In genomic region chr4:59214695-59215094, GRCm38 (mm10) we compare ENCODE assay signal across 27 mouse cellular contexts. TPM values are rescaled to one million over a fixed set of nuclear protein-coding genes. Genes with fewer than 3 reads are reported as not detected.
A peak's percentile ranks its signal among the peaks of the same experiment; 100 is the strongest.
DNase-seq lines count a peak whose midpoint lies in the region; ATAC-seq and TF ChIP-seq lines count a peak whose summit lies in the region.
"Had no signal": no experiment of that assay in that cellular context is flagged by ENCODE, and none has a peak within 500 bp of the region (broad histone marks: within the 10 kb centered on the region; RNA-seq: fewer than 3 reads in every experiment).

No protein-coding gene starts in this region.

- 47% methylated on average over 5 of the region's 5 CpGs for WGBS in liver, embryonic 13.5 days (ENCODE audit: insufficient replicate concordance)
- WGBS in limb, embryonic 10.5 days: 97% methylated on average over 5 of the region's 5 CpGs
- 89% methylated on average over 5 of the region's 5 CpGs for WGBS in heart, embryonic 10.5 days

- no peak overlapping the region for H3K4me2 ChIP-seq in liver, embryonic 13.5 days
- H3K4me2 ChIP-seq: forebrain, embryonic 13.5 days; heart, embryonic 13.5 days; kidney, embryonic 15.5 days; neural tube, embryonic 13.5 days; stomach, embryonic 15.5 days had no signal

- H3K36me3 ChIP-seq in MEL (ENCODE audit: control insufficient read depth in 1 of 2, insufficient read depth in 2 of 2, low read length in 2 of 2): peaks cover 31 to 37% of the 10 kb centered on the region in 2 experiments
- peaks cover 71% of the 10 kb centered on the region for H3K36me3 ChIP-seq in liver, embryonic 13.5 days
- peaks cover 60% of the 10 kb centered on the region for H3K36me3 ChIP-seq in limb, embryonic 10.5 days
- peaks cover 54% of the 10 kb centered on the region for H3K36me3 ChIP-seq in heart, embryonic 10.5 days

- DNase-seq in CD4-positive helper T cell, adult 2 months (ENCODE audit: low read depth, low spot score): peak; percentile 56
- peak; percentile 62 for DNase-seq in MEL (ENCODE audit: low read depth, low spot score)
- no peak for DNase-seq in liver, embryonic 13.5 days
- DNase-seq in limb, embryonic 10.5 days (ENCODE audit: low spot score): no peak
- DNase-seq in left cerebral cortex, postnatal 36 days (ENCODE audit: low spot score in 2 of 2): no peak
- no peak for DNase-seq in heart, embryonic 10.5 days (ENCODE audit: low spot score)
- DNase-seq: adrenal gland, adult 8-10 months; B cell, adult 2 months; cerebellum, adult 18-20 months; cerebellum, postnatal 25 days; gastrocnemius, postnatal 10 days; heart, adult 18-20 months; heart, postnatal 14 days; kidney, adult 11 months; layer of hippocampus, adult 9-11 months; midbrain, embryonic 14.5 days; retina, postnatal 1 day; right cerebral cortex, postnatal 25 days; thymus, postnatal 25 days had no signal

- intact Hi-C loops in left cerebral cortex, postnatal 36 days (cut with DNase I): no loop called here

- peak overlapping the region; percentile 48 for H3K27ac ChIP-seq in MEL (ENCODE audit: control insufficient read depth, low read depth, low read length)
- peak overlapping the region; percentile 71 for H3K27ac ChIP-seq in liver, embryonic 13.5 days
- H3K27ac ChIP-seq in limb, embryonic 10.5 days: no peak overlapping the region
- H3K27ac ChIP-seq in heart, embryonic 10.5 days: no peak overlapping the region
- H3K27ac ChIP-seq: forebrain, embryonic 13.5 days; heart, embryonic 13.5 days; hindbrain, postnatal 0 days; kidney, embryonic 15.5 days; neural tube, embryonic 13.5 days; stomach, embryonic 15.5 days had no signal

- peak; percentile 75 to 82 for TF ChIP-seq EP300 in MEL (IDR thresholded peaks at IDR 0.05; ENCODE audit: low read depth in 1 of 2, low read length in 2 of 2)

- no peak for TF ChIP-seq CTCF in MEL (IDR thresholded peaks at IDR 0.05 in 2 of 3, conservative IDR thresholded peaks at IDR 0.05 in 1 of 3; ENCODE audit: control insufficient read depth in 1 of 3, insufficient read depth in 1 of 3, low read depth in 2 of 3, low read length in 3 of 3, poor library complexity in 1 of 3, severe bottlenecking in 1 of 3)

- H3K9ac ChIP-seq in MEL (ENCODE audit: control insufficient read depth, low read depth, low read length, poor library complexity, severe bottlenecking): no peak overlapping the region
- H3K9ac ChIP-seq in liver, embryonic 13.5 days: no peak overlapping the region
- H3K9ac ChIP-seq: forebrain, embryonic 13.5 days; heart, embryonic 13.5 days; kidney, embryonic 15.5 days; neural tube, embryonic 13.5 days; stomach, embryonic 15.5 days had no signal

- ATAC-seq in liver, embryonic 13.5 days (ENCODE audit: low read depth): no peak
- 0 out of 2 replicates have a peak, but pooled peaks have one; percentile 27 for ATAC-seq in monocyte, adult 5-6 weeks (replicated peaks; ENCODE audit: insufficient number of reproducible peaks, low FRiP score, low TSS enrichment, poor library complexity, severe bottlenecking)
- ATAC-seq: forebrain, embryonic 13.5 days; hindbrain, postnatal 0 days; Patski had no signal

- no peaks in the 10 kb centered on the region for H3K9me3 ChIP-seq in MEL (replicated peaks; ENCODE audit: insufficient read depth, low read length)
- no peaks in the 10 kb centered on the region for H3K9me3 ChIP-seq in liver, embryonic 13.5 days (replicated peaks)
- H3K9me3 ChIP-seq in limb, embryonic 10.5 days (replicated peaks): no peaks in the 10 kb centered on the region
- H3K9me3 ChIP-seq in heart, embryonic 10.5 days: no peaks in the 10 kb centered on the region
- H3K9me3 ChIP-seq: forebrain, embryonic 13.5 days; heart, embryonic 13.5 days; kidney, embryonic 15.5 days; neural tube, embryonic 13.5 days; stomach, embryonic 15.5 days had no signal

- no peaks in the 10 kb centered on the region for H3K27me3 ChIP-seq in MEL (ENCODE audit: control insufficient read depth in 1 of 2, insufficient read depth in 2 of 2, low read length in 2 of 2)
- H3K27me3 ChIP-seq in liver, embryonic 13.5 days: no peaks in the 10 kb centered on the region
- H3K27me3 ChIP-seq in limb, embryonic 10.5 days (ENCODE audit: low read depth, poor library complexity, severe bottlenecking): no peaks in the 10 kb centered on the region
- no peaks in the 10 kb centered on the region for H3K27me3 ChIP-seq in heart, embryonic 10.5 days (ENCODE audit: insufficient read depth, poor library complexity, severe bottlenecking)
- H3K27me3 ChIP-seq: forebrain, embryonic 13.5 days; heart, embryonic 13.5 days; kidney, embryonic 15.5 days; neural tube, embryonic 13.5 days; Patski; stomach, embryonic 15.5 days had no signal

- TF ChIP-seq RAD21 in MEL (IDR thresholded peaks at IDR 0.05; ENCODE audit: low read depth, low read length): no peak

- no peak overlapping the region for H3K4me3 ChIP-seq in MEL (ENCODE audit: control insufficient read depth in 1 of 2, insufficient read depth in 1 of 2, low read depth in 2 of 2, low read length in 2 of 2)
- no peak overlapping the region for H3K4me3 ChIP-seq in liver, embryonic 13.5 days (replicated peaks)
- no peak overlapping the region for H3K4me3 ChIP-seq in limb, embryonic 10.5 days
- H3K4me3 ChIP-seq in heart, embryonic 10.5 days: no peak overlapping the region
- H3K4me3 ChIP-seq: forebrain, embryonic 13.5 days; heart, embryonic 13.5 days; kidney, embryonic 15.5 days; neural tube, embryonic 13.5 days; stomach, embryonic 15.5 days had no signal

- no peak for TF ChIP-seq POLR2A in MEL (IDR thresholded peaks at IDR 0.05; ENCODE audit: control insufficient read depth in 1 of 2, insufficient read depth in 1 of 2, low read depth in 1 of 2, low read length in 2 of 2, poor library complexity in 1 of 2)

- peaks cover 11 to 13% of the 10 kb centered on the region in 2 experiments for H3K4me1 ChIP-seq in MEL (ENCODE audit: control insufficient read depth in 1 of 2, insufficient read depth in 2 of 2, low read length in 2 of 2)
- H3K4me1 ChIP-seq in liver, embryonic 13.5 days (replicated peaks): peaks cover 56% of the 10 kb centered on the region
- no peaks in the 10 kb centered on the region for H3K4me1 ChIP-seq in limb, embryonic 10.5 days
- peaks cover 15% of the 10 kb centered on the region for H3K4me1 ChIP-seq in heart, embryonic 10.5 days
- H3K4me1 ChIP-seq: forebrain, embryonic 13.5 days; kidney, embryonic 15.5 days; neural tube, embryonic 13.5 days; stomach, embryonic 15.5 days had no signal

- H3K79me2 ChIP-seq in MEL (ENCODE audit: control insufficient read depth, insufficient read depth, low read length, poor library complexity): peaks cover 9% of the 10 kb centered on the region; the same call in 1 of the 2 replicates

TF ChIP-seq in MEL, 35 proteins besides CTCF, POLR2A, EP300 and RAD21 (continues in another document):
- TF ChIP-seq RCOR1 (IDR thresholded peaks at IDR 0.05; ENCODE audit: low read depth, low read length): peak; percentile 77
- TF ChIP-seq SIN3A (IDR thresholded peaks at IDR 0.05; ENCODE audit: low read length): peak; percentile 49; the same call in 1 of the 2 replicates
- peak; percentile 63; the same call in 1 of the 2 replicates for TF ChIP-seq MYB (IDR thresholded peaks at IDR 0.05; ENCODE audit: low read depth, low read length)
- peak; percentile 95 for TF ChIP-seq BHLHE40 (IDR thresholded peaks at IDR 0.05; ENCODE audit: borderline replicate concordance, low read depth, low read length)
- no peak for TF ChIP-seq NRF1 (IDR thresholded peaks at IDR 0.05; ENCODE audit: insufficient read depth, low read depth, low read length, poor library complexity, severe bottlenecking)
- TF ChIP-seq NELFE (IDR thresholded peaks at IDR 0.05; ENCODE audit: low read depth, low read length): no peak
- TF ChIP-seq MYC (IDR thresholded peaks at IDR 0.05; ENCODE audit: low read depth, low read length): peak; percentile 63; the same call in 1 of the 2 replicates
- TF ChIP-seq ZC3H11A (IDR thresholded peaks at IDR 0.05; ENCODE audit: low read depth, low read length): no peak
- peak; percentile 62; the same call in 1 of the 2 replicates for TF ChIP-seq MAX (IDR thresholded peaks at IDR 0.05; ENCODE audit: low read length)
- peak; percentile 40; the same call in 1 of the 2 replicates for TF ChIP-seq MEF2A (IDR thresholded peaks at IDR 0.05; ENCODE audit: extremely low read depth, insufficient replicate concordance, low read depth, low read length, poor library complexity, severe bottlenecking)
- no peak for TF ChIP-seq MAFK (IDR thresholded peaks at IDR 0.05; ENCODE audit: borderline replicate concordance, low read depth, low read length)
- TF ChIP-seq TCF12 (IDR thresholded peaks at IDR 0.05; ENCODE audit: low read depth, low read length): peak; percentile 43; the same call in 1 of the 2 replicates
- TF ChIP-seq SMC3 (IDR thresholded peaks at IDR 0.05; ENCODE audit: low read depth, low read length): no peak
- TF ChIP-seq ZKSCAN1 (IDR thresholded peaks at IDR 0.05; ENCODE audit: low read depth, low read length): no peak
- TF ChIP-seq ETS1 (IDR thresholded peaks at IDR 0.05; ENCODE audit: low read depth, low read length): peak; percentile 63
- peak; percentile 70 for TF ChIP-seq GATA1 (IDR thresholded peaks at IDR 0.05; ENCODE audit: low read depth, low read length)
- no peak for TF ChIP-seq ZNF384 (IDR thresholded peaks at IDR 0.05; ENCODE audit: low read depth, low read length)
- TF ChIP-seq TBP (IDR thresholded peaks at IDR 0.05; ENCODE audit: low read depth, low read length): no peak
- TF ChIP-seq KAT2A (conservative IDR thresholded peaks at IDR 0.05; ENCODE audit: low read depth, low read length): no peak
- TF ChIP-seq ZMIZ1 (IDR thresholded peaks at IDR 0.05; ENCODE audit: low read depth, low read length): no peak
- TF ChIP-seq HCFC1 (IDR thresholded peaks at IDR 0.05; ENCODE audit: low read depth, low read length): no peak
- peak; percentile 66; the same call in 1 of the 2 replicates for TF ChIP-seq MXI1 (IDR thresholded peaks at IDR 0.05; ENCODE audit: low read depth, low read length)
- peak; percentile 33; the same call in 1 of the 2 replicates for TF ChIP-seq USF1 (IDR thresholded peaks at IDR 0.05; ENCODE audit: low read depth, low read length)
- no peak for TF ChIP-seq POLR2AphosphoS5 (IDR thresholded peaks at IDR 0.05; ENCODE audit: borderline replicate concordance, low read depth, low read length)
- no peak for TF ChIP-seq POLR2AphosphoS2 (IDR thresholded peaks at IDR 0.05; ENCODE audit: low read length)

RNA-seq across cellular contexts. Expression of gene Ugcg, which starts 25.6 kb away (rescaled TPM):
- 39.1 and 45.4 TPM in 2 replicates for total RNA-seq in MEL (2012; rRNA removed)
- 10 to 100 TPM in 1 of 2 experiments, not detected in 1; 30.8 TPM for polyA plus RNA-seq in MEL (2012; ENCODE audit: insufficient read depth in 1 of 2, insufficient read length in 2 of 2, low read depth in 1 of 2, low replicate concordance in 2 of 2, missing spikeins in 1 of 2)
- polyA plus RNA-seq in liver, embryonic 13.5 days (2015; fragmentation: Nextera tagmentation; extraction: Ambion mirVana): 9.2 and 10.5 TPM in 2 replicates
- 254 to 534 TPM (median 259 TPM) in 3 replicates for total RNA-seq in monocyte, adult 5-6 weeks (2017)
- polyA plus RNA-seq in limb, embryonic 10.5 days (2016; fragmentation: Nextera tagmentation; extraction: Ambion mirVana): 8.7 and 9.2 TPM in 2 replicates
- total RNA-seq in left cerebral cortex, postnatal 36 days (2021): 10 to 100 TPM; 88.1 to 88.4 TPM
- 8.2 and 9.7 TPM in 2 replicates for polyA plus RNA-seq in heart, embryonic 10.5 days (2016; fragmentation: Nextera tagmentation; extraction: Ambion mirVana)

Comparison
In these comparisons a context has a peak if more than half of its experiments do, and no peak if none do; other contexts are left out.
1. DNase-seq: peak in CD4-positive helper T cell, adult 2 months (single experiment) and MEL (single experiment); none in liver, embryonic 13.5 days (single experiment), limb, embryonic 10.5 days (single experiment), left cerebral cortex, postnatal 36 days (0 of 2) and heart, embryonic 10.5 days (single experiment).
2. H3K27ac ChIP-seq: peak in MEL (single experiment) and liver, embryonic 13.5 days (single experiment); none in limb, embryonic 10.5 days (single experiment) and heart, embryonic 10.5 days (single experiment).